ENCODE assay signal across 8 mouse cellular contexts in genomic region chr13:113417757-113418483, GRCm38 (mm10).
A peak's percentile ranks its signal among the peaks of the same experiment; 100 is the strongest.
DNase-seq lines count a peak whose midpoint lies in the region; ATAC-seq lines count a peak whose summit lies in the region.

No protein-coding gene starts in this region.

- H3K9ac ChIP-seq in embryonic facial prominence, embryonic 11.5 days (replicated peaks; ENCODE audit: low read length), result no peak overlapping the region

- H3K9me3 ChIP-seq in embryonic facial prominence, embryonic 11.5 days (replicated peaks; ENCODE audit: control insufficient read depth, low read length), result no peaks in the 10 kb centered on the region
- H3K9me3 ChIP-seq in embryonic facial prominence, embryonic 10.5 days, result no peaks in the 10 kb centered on the region

- 69% methylated on average over 9 of the region's 9 CpGs for WGBS in embryonic facial prominence, embryonic 11.5 days
- WGBS in embryonic facial prominence, embryonic 10.5 days, result 70% methylated on average over 9 of the region's 9 CpGs

- no peaks in the 10 kb centered on the region; the same call in 1 of the 2 replicates for H3K4me1 ChIP-seq in embryonic facial prominence, embryonic 11.5 days (ENCODE audit: control insufficient read depth, insufficient read depth, low read length)
- peaks cover 3% of the 10 kb centered on the region; the same call in 1 of the 2 replicates for H3K4me1 ChIP-seq in embryonic facial prominence, embryonic 10.5 days

- no peak overlapping the region for H3K27ac ChIP-seq in embryonic facial prominence, embryonic 11.5 days (replicated peaks; ENCODE audit: low read depth, low read length)
- no peak overlapping the region for H3K27ac ChIP-seq in embryonic facial prominence, embryonic 10.5 days (replicated peaks)

- no peak for ATAC-seq in embryonic facial prominence, embryonic 11.5 days (replicated peaks; ENCODE audit: insufficient number of reproducible peaks, low FRiP score, low TSS enrichment, low read depth)
- ATAC-seq in erythroid progenitor cell, adult 5-6 weeks (replicated peaks; ENCODE audit: low FRiP score, poor library complexity, severe bottlenecking), result no peak

- no peaks in the 10 kb centered on the region for H3K27me3 ChIP-seq in embryonic facial prominence, embryonic 11.5 days (ENCODE audit: control insufficient read depth, insufficient read depth, low read length)
- no peaks in the 10 kb centered on the region for H3K27me3 ChIP-seq in embryonic facial prominence, embryonic 10.5 days (replicated peaks; ENCODE audit: low read depth, poor library complexity, severe bottlenecking)

- H3K4me3 ChIP-seq in embryonic facial prominence, embryonic 11.5 days (ENCODE audit: low read depth, low read length), result no peak overlapping the region
- H3K4me3 ChIP-seq in embryonic facial prominence, embryonic 10.5 days, result no peak overlapping the region

- intact Hi-C loops in heart, postnatal 25 days (cut with DNase I), result no loop called here

- H3K36me3 ChIP-seq in embryonic facial prominence, embryonic 11.5 days (replicated peaks; ENCODE audit: control insufficient read depth, insufficient read depth, low read depth, low read length), result no peaks in the 10 kb centered on the region
- H3K36me3 ChIP-seq in embryonic facial prominence, embryonic 10.5 days (replicated peaks), result no peaks in the 10 kb centered on the region

- H3K4me2 ChIP-seq in embryonic facial prominence, embryonic 11.5 days (ENCODE audit: low read depth, low read length), result no peak overlapping the region

- DNase-seq in embryonic facial prominence, embryonic 11.5 days (ENCODE audit: low spot score), result peak; percentile 35
- no peak for DNase-seq in embryonic facial prominence, embryonic 10.5 days (ENCODE audit: low spot score)
- peak; percentile 44 for DNase-seq in urinary bladder, postnatal 14 days (ENCODE audit: low spot score)
- no peak for DNase-seq in urinary bladder, adult 2 months (ENCODE audit: low spot score)
- peak; percentile 42 for DNase-seq in heart, postnatal 25 days (ENCODE audit: low spot score)
- peak; percentile 39 to 59 for DNase-seq in layer of hippocampus, adult 8-10 months (ENCODE audit: low spot score in 2 of 2)
- DNase-seq in lung, postnatal 25 days (ENCODE audit: low spot score), result peak; percentile 75

Comparison
In these comparisons a context has a peak if more than half of its experiments do, and no peak if none do; other contexts are left out.
1. DNase-seq: peak in embryonic facial prominence, embryonic 11.5 days (single experiment), urinary bladder, postnatal 14 days (single experiment), heart, postnatal 25 days (single experiment), layer of hippocampus, adult 8-10 months (2 of 2) and lung, postnatal 25 days (single experiment); none in embryonic facial prominence, embryonic 10.5 days (single experiment) and urinary bladder, adult 2 months (single experiment).